Mouse (Mus musculus): Measurements from ENCODE around the gene Smtnl2.

GRCm38 (mm10) chr11:72397072-72397471 is 14.4 kb downstream of the Smtnl2 start:
- TF ChIP-seq POLR2AphosphoS5 (IDR thresholded peaks at IDR 0.05; ENCODE audit: insufficient replicate concordance, low read depth, low read length) = no peak
- TF ChIP-seq CTCF (IDR thresholded peaks at IDR 0.05; ENCODE audit: low read depth, low read length) = no peak

Data from G1E (cell line).